Mouse (Mus musculus): ENCODE measurements around the gene Zfp362.

DNA sequence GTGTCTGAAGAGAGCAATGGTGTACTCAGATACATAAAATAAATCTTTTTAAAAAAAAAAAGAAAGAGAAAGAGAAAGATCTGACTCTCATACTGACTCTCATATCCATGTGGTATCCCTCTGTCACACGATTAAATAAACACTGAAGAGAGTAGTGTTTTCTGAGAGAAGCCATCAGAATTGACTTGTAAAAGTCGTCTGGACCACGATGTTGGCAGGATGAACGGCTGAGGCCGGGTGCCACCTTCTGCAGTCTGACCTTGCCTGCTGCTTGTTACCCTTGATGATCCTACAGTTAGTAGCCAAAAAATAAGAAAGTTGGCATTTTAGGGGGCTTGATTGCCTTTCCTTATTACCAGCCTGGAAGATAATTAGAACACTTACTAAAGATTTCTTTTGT lies 73.1 kb downstream of the Zfp362 start:
- TF ChIP-seq POLR2A (IDR thresholded peaks at IDR 0.05; ENCODE audit: low read depth, low read length): no peak
- TF ChIP-seq CTCF (IDR thresholded peaks at IDR 0.05; ENCODE audit: extremely low read depth, insufficient read length, insufficient replicate concordance, low read depth, low read length): no peak

All from small intestine, adult 2 months (tissue).